Mouse (Mus musculus) heart, postnatal 25 days (tissue): ENCODE measurements around the gene Psmg3. TPM values are rescaled to one million over a fixed set of nuclear protein-coding genes. Genes with fewer than 3 reads are reported as not detected.

Experiments
- DNase-seq: peaks from one replicate; pipeline ENCODE4 v3.0.0; 2022; ENCODE audit warnings: low spot score
- intact Hi-C: fragments of 180-260 bp; cut with DNase I; formaldehyde crosslinking; loops from one replicate; pipeline ENCODE4 v1.15.1; 2025
- total RNA-seq, 2 experiments: library from RNA; stranded (reverse); gene quantifications; 2 replicates each; pipeline ENCODE4 v1.2.3; 2021

Gene Psmg3
- total RNA-seq, 2 experiments from 2014 or later: 10.2 to 11.1 TPM

DNA sequence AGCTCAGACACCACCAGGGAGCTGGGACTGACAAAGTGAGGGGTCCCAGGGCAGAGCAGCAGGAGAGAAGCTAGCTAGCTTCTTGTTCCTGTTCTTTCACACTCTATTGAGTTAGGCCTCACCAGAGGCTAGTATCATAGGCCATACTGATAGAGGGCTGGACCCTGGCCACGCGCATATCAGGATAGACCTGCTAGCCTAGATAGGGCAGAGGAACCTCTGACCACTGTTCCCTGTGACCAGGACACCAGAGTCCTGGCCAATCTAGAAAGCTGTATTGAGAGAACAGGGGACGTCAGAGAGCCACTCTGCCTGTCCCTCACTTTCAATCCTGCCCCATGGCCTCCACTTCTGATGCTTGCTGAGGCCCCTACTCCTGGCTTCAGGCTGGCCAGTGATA lies 8.6 kb downstream of the Psmg3 start:
- no peak for DNase-seq
- intact Hi-C loops: no loop called here

- intact Hi-C loops: loop anchor here (2.0 kb wide), 1 partner anchor 42 kb away; the partner anchor contains the start of gene Ints1
- DNase-seq: no peak
These were observed 9.4 kb downstream of the Psmg3 start for GRCm38 (mm10) chr5:139817292-139817691.

GRCm38 (mm10) chr5:139816445-139816844 lies 10.2 kb downstream of the Psmg3 start:
- DNase-seq: no peak
- intact Hi-C loops: loop anchor here (2.0 kb wide), 1 partner anchor 42 kb away; the partner anchor contains the start of gene Ints1

GRCm38 (mm10) chr5:139815964-139816363 lies 10.7 kb downstream of the Psmg3 start:
- intact Hi-C loops: loop anchor here (2.0 kb wide), 1 partner anchor 41 kb away; the partner anchor contains the start of gene Ints1
- no peak for DNase-seq

GRCm38 (mm10) chr5:139813963-139814381 lies 12.7 kb downstream of the Psmg3 start:
- intact Hi-C loops: no loop called here
- DNase-seq: no peak

DNA sequence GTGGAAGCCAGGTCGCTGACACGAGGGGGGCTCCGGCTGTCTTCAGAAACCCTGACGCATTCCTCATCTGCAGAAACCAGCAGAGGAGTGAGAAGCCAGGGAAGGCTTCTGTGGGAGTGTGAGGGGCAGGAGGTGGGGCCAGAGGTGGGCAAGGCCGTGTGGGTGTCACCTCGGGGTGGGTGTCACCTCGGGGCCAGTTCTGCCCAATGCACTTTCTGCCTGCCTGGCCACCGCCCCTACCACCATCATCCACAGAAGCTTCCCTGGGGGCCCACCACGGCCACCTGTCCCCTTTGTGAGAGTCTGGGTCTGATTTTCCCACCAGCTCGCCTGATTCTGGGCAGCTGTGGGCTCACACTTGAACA lies 13.6 kb downstream of the Psmg3 start:
- DNase-seq: no peak
- intact Hi-C loops: no loop called here

GRCm38 (mm10) chr5:139812398-139813125 lies 14.1 kb downstream of the Psmg3 start:
- intact Hi-C loops: no loop called here
- DNase-seq: no peak

- no peak for DNase-seq
- intact Hi-C loops: no loop called here
These were observed 14.8 kb downstream of the Psmg3 start for GRCm38 (mm10) chr5:139811677-139812397.

DNA sequence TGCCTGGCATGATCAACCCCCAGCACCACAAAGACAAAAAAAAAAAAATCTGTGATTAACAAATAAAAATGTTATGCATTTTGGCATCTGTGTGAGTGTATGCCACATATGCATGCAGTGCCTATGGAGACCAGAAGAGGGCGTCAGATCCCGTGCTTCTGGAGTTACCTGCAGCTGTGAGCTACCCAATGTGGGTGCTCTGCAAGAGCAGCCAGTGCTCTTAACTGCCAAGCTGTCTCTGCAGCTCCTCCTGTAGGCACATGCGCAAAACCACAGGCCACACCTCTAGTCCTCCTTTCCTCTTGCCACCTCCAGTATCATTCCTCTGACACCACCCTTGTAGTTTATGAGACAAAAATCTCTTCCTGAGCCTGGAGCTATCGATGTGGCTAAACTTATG lies 17.3 kb downstream of the Psmg3 start:
- no peak for DNase-seq
- intact Hi-C loops: no loop called here

DNA sequence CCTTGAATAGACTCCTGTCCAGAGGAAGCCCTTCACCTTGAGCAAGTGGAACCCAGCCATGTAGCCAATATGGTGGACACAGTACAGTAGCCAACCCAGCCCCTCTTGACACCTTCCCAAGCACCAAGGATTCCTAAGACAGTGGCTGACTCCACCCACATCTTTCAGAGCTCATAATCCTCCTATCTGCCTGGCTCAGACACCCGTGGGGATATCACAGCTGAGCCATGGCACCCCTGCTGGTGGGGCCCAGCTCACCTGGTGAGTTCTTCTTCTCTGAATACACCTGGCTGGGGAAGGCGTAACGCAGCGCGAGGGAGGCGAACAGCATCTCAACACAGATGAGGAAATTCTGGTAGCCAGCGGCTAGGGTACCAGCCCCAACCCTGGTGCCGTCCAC lies 20.8 kb downstream of the Psmg3 start:
- DNase-seq: no peak

DNA sequence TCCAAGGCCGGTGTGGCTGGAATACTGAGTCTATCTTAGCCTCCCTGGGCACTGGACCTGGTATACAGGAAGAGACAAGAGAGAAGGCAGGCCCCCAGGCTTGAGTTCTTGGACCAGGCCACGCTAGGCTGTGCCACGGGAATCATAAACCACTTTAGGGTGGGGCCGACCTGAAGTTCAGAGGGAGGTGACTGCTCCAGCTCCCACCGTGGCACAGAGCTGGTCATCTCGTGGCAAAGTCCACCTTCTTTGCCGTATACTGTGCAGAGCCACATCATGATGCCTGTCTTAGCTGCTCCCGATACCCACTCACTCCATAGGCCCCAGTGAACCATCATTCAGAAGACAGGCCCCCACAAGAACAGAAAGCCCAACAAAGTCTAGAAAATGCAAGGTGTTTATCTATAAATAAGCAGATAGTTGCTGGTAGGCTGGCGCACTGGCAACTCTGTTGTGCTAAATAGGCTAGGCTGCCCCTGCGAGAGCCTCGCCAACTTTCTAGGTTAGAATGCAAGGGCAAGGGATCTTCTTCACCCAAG lies 22.0 kb downstream of the Psmg3 start:
- no peak for DNase-seq

More for the DNA sequence above, 20.8 kb downstream of the Psmg3 start:
- intact Hi-C loops: no loop called here

DNA sequence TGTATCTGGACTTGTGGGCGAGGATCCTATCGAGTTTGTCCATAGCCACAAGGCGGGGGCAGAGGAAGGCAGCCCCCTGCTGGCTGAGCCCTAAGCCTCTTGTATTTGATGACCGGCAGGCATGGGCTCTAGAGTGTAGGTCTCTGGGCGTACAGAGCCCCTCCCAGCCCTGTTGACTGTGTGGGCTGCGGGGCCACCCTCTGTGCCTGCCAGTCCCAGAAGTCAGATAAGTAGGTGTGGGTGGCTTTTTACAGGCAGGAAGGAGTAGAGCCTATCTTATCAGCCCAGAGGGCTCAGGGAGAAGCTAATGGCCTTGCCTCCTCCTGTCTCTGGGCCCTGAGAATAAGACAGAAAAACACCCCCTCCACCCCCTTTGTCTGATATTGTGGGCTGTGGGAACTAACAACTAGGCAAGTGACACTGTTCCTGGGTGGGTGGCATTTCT lies 22.6 kb downstream of the Psmg3 start:
- intact Hi-C loops: no loop called here
- no peak for DNase-seq

More for the DNA sequence above, 22.0 kb downstream of the Psmg3 start:
- intact Hi-C loops: no loop called here

DNA sequence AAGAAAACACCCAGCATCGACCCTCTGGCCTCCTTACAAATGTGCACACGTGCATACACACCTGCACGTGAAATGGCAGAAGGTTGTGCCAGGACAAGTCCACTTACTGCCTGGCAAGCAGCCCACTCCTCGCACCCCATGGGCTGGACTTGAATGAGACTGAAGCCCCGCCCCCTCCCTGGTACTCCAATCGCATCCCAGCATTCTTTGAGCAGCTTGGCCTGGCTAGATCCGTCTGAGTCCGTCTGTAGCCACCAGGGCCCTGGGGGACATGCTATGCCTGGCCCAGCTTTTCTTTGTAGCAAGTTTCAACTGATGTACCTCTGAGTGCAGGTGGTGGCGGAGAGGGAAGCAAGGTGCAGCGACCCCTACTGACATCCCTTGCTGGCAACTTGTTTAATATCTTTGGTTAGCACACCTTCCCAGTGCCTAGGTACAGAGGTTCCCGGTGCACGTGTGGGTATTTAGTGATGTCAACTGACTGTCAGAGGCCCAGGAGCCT lies 23.0 kb downstream of the Psmg3 start:
- intact Hi-C loops: loop anchor here (2.0 kb wide), 1 partner anchor 27 kb away; no protein-coding TSS in a partner anchor

DNA sequence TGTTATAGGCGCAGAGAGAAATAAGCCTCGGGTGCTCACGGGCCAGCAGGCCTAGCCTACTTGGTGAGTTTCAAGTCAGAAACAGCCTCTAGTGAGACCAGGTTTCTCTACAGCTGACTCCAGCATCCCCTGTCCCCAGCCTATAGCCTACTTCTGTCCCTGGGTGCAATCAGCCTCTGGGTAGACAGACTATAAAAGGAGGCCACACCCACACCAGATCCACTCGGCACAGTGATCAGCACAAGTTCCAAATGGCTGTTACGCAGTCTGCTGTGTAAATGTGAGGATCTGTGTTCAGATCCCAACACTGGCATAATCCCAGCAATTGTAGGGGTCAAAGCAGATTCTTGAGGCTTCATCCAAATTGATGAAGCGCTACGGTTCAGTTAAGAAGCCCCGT lies 23.5 kb downstream of the Psmg3 start:
- DNase-seq: no peak
- intact Hi-C loops: loop anchor here (2.0 kb wide), 1 partner anchor 26 kb away; no protein-coding TSS in a partner anchor

More for the DNA sequence above, 23.0 kb downstream of the Psmg3 start:
- DNase-seq: no peak

- intact Hi-C loops: loop anchor here (2.0 kb wide), 1 partner anchor 25 kb away; no protein-coding TSS in a partner anchor
- no peak for DNase-seq
These were observed 24.8 kb downstream of the Psmg3 start for GRCm38 (mm10) chr5:139801880-139802279.

DNA sequence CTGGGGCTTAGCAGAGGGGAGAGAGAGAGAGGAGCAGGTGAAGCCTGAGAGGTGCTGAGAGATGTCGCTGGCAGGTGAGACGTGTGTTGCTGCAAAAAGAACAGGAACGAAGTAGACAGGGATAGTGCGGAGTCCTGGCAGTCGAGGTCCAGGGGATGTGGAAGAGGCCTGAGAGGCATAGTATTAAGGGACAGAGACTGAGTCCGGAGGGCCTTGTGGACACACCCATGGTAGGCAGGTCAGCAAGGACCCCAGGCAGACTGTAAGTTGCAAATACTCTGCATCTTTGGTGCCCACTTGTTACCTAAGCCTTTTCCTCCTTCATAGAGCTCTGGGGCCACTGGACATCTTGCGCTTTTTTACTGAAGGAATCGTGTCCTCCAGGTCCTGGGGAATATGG lies 25.5 kb downstream of the Psmg3 start:
- no peak for DNase-seq
- intact Hi-C loops: no loop called here

DNA sequence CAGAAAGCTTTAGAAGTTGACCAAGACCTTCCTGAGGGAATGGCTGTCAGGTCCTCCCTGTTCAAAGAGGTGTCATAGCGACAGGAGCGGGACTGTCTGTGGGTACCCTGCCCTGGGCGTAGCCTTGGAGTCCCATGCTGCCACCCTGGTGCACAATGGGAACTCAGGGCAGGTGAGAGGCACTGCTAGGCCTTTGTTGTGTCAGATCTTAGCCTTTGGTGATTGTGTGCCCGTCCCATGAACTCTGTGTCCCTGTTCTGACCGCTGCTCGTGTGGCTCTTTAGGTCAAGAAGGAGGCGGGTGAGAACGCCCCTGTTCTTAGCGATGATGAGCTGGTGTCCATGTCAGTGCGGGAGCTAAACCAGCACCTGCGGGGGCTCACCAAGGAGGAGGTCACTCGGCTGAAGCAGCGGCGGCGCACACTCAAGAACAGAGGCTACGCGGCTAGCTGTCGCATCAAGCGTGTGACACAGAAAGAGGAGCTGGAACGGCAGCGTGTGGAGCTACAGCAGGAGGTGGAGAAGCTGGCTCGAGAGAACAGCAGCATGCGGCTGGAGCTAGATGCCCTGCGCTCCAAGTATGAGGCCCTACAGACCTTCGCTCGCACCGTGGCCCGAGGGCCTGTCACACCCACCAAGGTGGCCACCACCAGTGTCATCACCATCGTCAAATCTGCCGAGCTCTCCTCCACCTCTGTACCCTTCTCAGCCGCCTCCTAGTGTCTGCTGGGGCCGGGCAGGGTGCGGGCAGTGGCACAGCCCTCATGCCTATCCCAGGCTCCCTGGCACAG lies 26.7 kb downstream of the Psmg3 start:
- DNase-seq: no peak
- intact Hi-C loops: no loop called here

- intact Hi-C loops: no loop called here
- DNase-seq: no peak
These were observed 27.6 kb downstream of the Psmg3 start for GRCm38 (mm10) chr5:139799041-139799440.

GRCm38 (mm10) chr5:139798168-139798900 lies 28.4 kb downstream of the Psmg3 start:
- intact Hi-C loops: no loop called here
- no peak for DNase-seq
